Mouse (Mus musculus): ENCODE measurements at regions not wholly inside any gene's neighbourhood (a gene's known extent, or its start where the extent isn't known, plus 50 kb on each side); places are given as distances from the start of the nearest gene placed in this dataset.

DNA sequence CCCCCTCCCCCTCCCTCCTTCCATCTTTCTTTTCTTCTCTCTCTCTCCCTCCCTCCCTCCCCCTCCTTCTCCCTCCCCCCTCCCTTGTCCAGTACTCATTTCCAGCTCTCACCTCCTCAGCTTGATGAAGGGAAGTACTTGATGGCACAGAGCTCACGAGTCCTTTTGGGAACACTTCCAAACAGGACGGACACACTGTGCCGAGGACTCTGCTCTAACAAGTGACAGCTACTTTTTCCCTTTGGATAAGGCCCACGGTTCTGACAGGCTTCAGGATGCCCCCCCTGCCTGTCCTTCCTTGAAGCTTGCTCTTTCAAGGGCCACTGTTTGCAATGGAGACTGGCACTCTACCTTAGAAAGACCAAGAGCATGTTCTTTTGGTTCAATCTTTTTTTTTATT is 110.8 kb upstream of the Rreb1 start:
- TF ChIP-seq CTCF (IDR thresholded peaks at IDR 0.05; ENCODE audit: insufficient read depth, low read length), result no peak
- no peak for TF ChIP-seq POLR2A (IDR thresholded peaks at IDR 0.05; ENCODE audit: borderline replicate concordance, extremely low read depth, low read depth, low read length)

Measured in lung, adult 2 months (tissue).